Mouse (Mus musculus): ENCODE measurements around the gene Cul5.

Gene Cul5

GRCm38 (mm10) chr9:53669680-53670219, at the start of gene Cul5:
TSS of gene Cul5 (minus strand) at chr9:53670014.
- peak; percentile 15 for DNase-seq

GRCm38 (mm10) chr9:53705992-53706696, 36.3 kb upstream of the Cul5 start, which contains the start of gene Rab39:
TSS of gene Rab39 (minus strand) at chr9:53706232.
- DNase-seq: peak; percentile 92

- DNase-seq: peak; percentile 45
Measured at GRCm38 (mm10) chr9:53705491-53705991, 35.7 kb upstream of the Cul5 start.

- DNase-seq: no peak
Measured at GRCm38 (mm10) chr9:53702991-53703390, 33.2 kb upstream of the Cul5 start.

GRCm38 (mm10) chr9:53700496-53700895, 30.7 kb upstream of the Cul5 start:
- DNase-seq: no peak

- no peak for DNase-seq
Measured at GRCm38 (mm10) chr9:53695846-53696245, 26.0 kb upstream of the Cul5 start.

- DNase-seq: no peak
Measured at GRCm38 (mm10) chr9:53693718-53694117, 23.9 kb upstream of the Cul5 start.

GRCm38 (mm10) chr9:53691745-53692670, 22.2 kb upstream of the Cul5 start:
- no peak for DNase-seq

- no peak for DNase-seq
Measured at GRCm38 (mm10) chr9:53680851-53681250, 11.0 kb upstream of the Cul5 start.

DNA sequence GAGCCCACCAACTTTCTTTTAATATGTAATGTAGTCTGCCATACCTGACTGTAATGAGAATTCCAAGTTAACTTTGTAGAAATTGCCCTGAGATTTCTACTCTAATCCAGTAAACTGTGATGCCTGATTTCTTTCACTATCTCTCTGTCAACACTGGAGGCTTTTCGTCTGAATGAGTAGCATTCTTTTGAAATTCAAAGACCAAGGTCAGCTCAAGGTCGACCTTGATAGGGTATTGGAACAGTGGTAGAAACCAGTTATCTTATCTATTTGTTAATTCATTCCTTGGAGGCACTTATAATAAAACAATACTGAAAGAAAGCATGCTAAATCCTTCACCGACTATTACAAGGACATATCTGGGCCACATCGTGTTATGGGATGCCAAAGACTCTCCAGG, 7.1 kb upstream of the Cul5 start:
- no peak for DNase-seq

DNA sequence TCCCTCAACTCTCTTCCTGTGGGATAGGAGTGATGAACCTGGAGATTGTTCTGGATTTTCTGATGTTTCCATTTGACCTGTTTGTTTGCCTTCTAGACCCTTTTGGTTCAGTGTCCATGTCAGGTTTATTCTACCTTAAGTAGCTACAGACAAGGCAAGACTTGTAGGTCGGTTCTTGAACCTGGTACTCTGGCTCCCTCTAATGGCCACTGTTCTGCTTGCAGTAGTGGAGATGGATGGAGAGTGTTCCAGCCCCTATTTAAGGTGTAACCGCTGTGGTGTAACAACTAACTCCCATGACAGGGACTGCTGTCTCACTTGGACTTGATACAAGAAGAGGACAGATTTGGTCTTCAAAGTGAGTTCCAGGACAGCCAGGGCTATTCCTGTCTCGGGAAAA, 3.8 kb upstream of the Cul5 start:
- DNase-seq: peak; percentile 47

DNA sequence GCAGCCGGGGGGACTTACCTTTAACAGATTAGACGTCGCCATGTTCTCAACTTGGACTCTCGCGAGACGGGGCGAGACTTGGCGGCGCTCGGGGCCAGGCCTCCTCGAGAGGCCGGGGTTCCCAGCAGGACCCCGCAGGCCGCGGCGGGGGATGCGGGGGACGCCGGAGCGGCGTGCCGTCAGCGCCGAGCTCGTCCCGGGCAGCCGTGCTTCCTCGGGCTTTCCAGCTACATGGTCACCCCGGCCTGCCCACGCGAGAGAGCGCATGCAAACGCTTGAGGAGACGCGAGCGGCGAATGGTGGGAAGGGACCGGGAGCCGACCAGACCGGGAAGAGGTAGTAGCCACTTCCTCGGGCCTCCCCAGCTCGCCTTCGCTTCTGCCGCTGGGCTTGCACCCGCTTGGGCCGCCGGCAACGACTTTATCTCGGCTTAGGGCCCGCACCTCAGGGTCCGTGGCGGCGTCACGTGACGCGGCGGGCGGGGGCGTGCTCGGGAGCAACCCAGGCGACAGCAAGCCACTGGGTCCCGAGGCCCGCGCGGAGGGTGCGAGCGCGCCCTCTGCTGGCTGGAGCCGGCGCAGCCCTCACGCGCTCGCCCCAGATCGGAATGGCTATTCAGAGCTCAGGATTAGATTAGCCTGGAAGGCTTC, 2.7 kb downstream of the Cul5 start:
- peak; percentile 94 for DNase-seq

GRCm38 (mm10) chr9:53666665-53667019, 3.2 kb downstream of the Cul5 start:
- DNase-seq: no peak

DNA sequence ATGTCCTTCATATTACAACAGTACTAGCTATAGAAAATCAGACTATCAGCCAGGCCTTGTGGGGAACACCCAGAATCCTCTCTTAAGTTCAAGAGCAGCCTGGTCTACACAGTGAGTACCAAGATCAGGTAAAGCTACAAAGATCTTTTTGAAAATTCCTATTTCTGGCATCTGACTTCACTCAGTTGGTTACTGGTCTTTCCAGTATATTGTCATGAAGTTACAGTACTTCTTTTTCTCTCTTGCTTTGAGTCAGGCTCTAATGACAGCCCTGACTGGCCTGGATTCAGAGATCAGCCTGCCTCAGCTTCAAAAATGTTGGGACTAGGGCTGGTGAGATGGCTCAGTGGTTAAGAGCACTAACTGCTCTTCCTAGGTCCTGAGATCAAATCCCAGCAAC, 4.4 kb downstream of the Cul5 start:
- no peak for DNase-seq

- DNase-seq: no peak
Measured at GRCm38 (mm10) chr9:53664819-53665218, 5.0 kb downstream of the Cul5 start.

- DNase-seq: no peak
Measured at GRCm38 (mm10) chr9:53634796-53635195, 35.0 kb downstream of the Cul5 start.

DNA sequence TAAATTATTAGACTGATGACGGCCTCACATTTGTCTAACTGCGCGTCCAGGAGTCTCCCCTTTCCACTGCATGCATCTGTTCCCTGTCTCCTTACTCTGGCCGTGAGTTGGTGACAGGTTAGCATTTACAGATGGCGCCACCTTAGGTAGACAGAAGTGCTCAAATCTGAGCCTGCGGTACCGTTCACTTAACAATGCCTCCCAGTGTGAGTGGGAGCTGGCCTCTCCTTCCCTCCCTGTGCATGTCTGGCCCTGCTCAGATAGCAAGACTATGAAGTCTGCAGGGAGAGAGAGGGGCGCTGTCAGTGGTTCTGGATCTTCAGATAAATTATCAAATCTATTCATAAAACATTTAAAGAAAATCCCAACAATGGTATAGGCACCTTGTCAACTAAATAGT, 54.6 kb downstream of the Cul5 start:
- no peak for DNase-seq

- DNase-seq: no peak
Measured at GRCm38 (mm10) chr9:53614286-53614685, 55.5 kb downstream of the Cul5 start.

DNA sequence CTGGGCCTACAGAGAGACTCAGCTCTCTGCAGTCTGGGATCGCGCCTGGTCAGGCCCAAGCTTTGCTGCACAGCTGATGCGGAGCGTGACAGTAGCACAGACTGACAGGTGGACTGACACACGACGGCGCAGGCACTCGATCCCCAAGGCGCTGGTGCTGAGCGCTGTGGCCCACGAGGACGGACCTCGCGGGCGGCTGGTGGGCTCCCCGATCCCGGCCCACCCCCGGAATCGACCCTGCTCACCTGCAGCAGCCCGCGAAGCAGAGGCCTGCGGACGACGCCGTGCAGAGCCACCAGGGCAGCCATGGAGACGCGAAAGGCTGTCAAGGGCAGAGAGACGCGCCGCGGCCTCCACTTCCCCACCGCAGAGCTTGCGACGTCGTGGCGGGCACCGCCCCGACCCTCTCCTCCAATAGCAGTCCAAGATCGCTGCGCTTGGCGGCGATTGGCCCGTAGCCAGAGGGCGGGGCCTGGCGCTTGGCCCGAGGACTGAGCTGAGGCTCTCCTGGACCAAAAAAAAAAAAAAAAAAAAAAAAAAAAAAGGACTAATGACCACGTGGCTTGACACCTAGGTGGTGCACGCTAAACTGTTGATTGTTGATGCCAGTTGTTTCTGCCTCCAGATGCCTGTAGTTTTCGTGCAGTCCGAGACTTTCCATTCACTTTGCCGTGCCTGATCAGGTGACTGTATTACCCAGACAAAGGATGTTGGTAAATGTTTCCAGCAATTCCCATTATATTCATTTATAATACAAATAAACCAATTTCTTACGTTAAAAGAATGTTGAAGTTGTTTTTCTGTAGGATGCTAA, 59.6 kb downstream of the Cul5 start, which contains the start of gene Acat1:
Gene Acat1, minus strand, starts transcription at position 415 of the 814 bp plus-strand sequence.
- DNase-seq: peak; percentile 94

DNA sequence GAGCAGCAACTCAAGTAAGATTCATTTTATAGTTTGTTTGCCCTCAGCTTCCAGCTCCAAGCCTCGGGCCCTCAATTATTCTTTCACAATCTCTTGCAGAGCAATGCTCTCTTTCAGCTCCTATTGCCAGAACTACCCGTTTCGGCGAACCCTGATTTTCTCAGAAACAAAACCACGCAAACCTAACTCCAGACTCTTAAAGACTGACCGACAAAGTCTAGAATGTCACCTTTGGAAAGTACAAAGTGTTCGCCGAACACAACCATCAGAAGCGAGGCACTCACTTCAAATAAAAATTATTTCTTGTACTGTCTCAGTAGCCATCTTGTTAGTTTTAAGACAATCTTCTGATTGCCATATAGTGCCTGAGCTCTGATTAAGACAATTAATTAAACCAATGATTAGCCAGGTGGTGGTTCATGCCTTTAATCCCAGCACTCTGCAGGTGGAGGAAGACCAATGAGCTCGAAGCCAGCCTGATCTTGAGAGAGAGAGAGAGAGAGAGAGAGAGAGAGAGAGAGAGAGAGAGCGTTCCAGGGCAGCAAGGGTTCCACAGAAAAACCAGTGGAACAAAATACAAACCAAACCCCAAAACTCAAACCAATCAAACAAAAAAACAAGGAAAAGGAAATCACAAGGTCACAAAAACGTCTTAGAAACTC, 60.4 kb downstream of the Cul5 start:
- no peak for DNase-seq

DNA sequence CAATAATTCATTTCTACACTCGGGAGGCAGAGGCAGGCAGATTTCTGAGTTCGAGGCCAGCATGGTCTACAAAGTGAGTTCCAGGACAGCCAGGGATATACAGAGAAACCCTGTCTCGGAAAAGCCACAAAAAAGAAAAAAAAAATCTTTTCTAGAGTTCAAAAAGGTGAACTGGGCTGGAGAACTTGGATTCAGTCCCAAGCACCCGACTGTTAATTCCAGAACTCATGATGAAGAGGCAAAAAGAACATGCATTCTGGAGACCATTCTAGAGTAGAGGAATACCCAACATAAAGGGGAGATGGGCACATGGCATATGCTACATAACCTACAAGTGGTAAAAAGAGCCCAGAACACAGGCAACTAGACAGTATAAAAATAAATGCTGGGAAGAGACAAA, 62.0 kb downstream of the Cul5 start:
- DNase-seq: no peak

DNA sequence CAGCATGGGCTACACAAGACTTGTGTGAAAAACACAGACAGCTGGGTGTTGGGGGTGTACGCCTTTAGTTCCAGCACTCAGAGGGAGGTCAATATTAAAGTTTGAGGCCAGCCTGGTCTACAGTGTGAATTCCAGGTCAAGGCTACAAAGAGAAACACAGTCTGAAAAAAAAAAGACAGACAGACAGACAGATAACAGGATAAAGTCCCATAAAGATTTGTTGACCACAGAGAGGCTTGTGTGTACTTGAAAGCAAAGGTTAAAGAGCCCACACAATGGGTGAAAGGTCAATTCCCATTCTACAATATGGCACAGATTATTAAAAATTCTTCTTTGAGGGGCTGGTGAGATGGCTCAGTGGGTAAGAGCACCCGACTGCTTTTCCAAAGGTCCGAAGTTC, 62.6 kb downstream of the Cul5 start:
- DNase-seq: no peak

All from layer of hippocampus, adult 9-11 months (tissue).